Mouse (Mus musculus) heart, embryonic 16.5 days (tissue): ENCODE results near the gene Dlx1. TPM values are rescaled to one million over a fixed set of nuclear protein-coding genes. Genes with fewer than 3 reads are reported as not detected.

Source experiments
- ATAC-seq: fragments of 200-750 bp; cut with Nextera tagmentation; replicated peaks from 2 replicates; pipeline ENCODE4 v1.8.0; 2017; ENCODE audit warnings: moderate number of reproducible peaks; ENCODE audit not compliant: insufficient read depth, low FRiP score; ENCODE audit errors: extremely low read depth
- H3K27ac ChIP-seq: fragments of 300-500 bp; sonication (generic); 2 replicates; pipeline ENCODE4 v1.5.1; 2014; ENCODE audit warnings: mild to moderate bottlenecking, low read length, control low read depth, moderate library complexity
- H3K27me3 ChIP-seq: fragments of 300-500 bp; sonication (generic); 2 replicates; pipeline ENCODE4 v1.6.1; 2014; ENCODE audit warnings: low read length, mixed read lengths; ENCODE audit not compliant: control insufficient read depth, insufficient read depth
- H3K36me3 ChIP-seq: fragments of 300-500 bp; sonication (generic); 2 replicates; pipeline ENCODE4 v1.6.1; 2014; ENCODE audit not compliant: control insufficient read depth, insufficient read depth
- H3K4me1 ChIP-seq: fragments of 300-500 bp; sonication (generic); 2 replicates; pipeline ENCODE4 v1.6.1; 2014; ENCODE audit warnings: low read length, mixed read lengths; ENCODE audit not compliant: control insufficient read depth, insufficient read depth
- H3K4me2 ChIP-seq: fragments of 300-500 bp; sonication (generic); 2 replicates; pipeline ENCODE4 v1.6.1; 2014; ENCODE audit warnings: low read depth, mild to moderate bottlenecking, control low read depth, low read length
- H3K4me3 ChIP-seq: fragments of 300-500 bp; sonication (generic); 2 replicates; pipeline ENCODE4 v1.5.1; 2014; ENCODE audit warnings: mild to moderate bottlenecking, control low read depth, low read length
- H3K9ac ChIP-seq: fragments of 300-500 bp; sonication (generic); 2 replicates; pipeline ENCODE4 v1.6.1; 2014; ENCODE audit warnings: low read length, control low read depth
- H3K9me3 ChIP-seq: fragments of 300-500 bp; sonication (generic); replicated peaks from 2 replicates; pipeline ENCODE4 v1.6.1; 2016; ENCODE audit warnings: low read length; ENCODE audit not compliant: control insufficient read depth
- WGBS: fragments of 180-500 bp; shearing (Covaris S2); extraction: QIAGEN DNeasy Blood & Tissue Kit; methylation state at CpG from one replicate; pipeline ENCODE4 v1.1.7; 2014; 5-methylcytosine and 5-hydroxymethylcytosine counted together
- polyA plus RNA-seq: library from polyadenylated mRNA; unstranded; fragments of >200 nt; fragmentation: Nextera tagmentation; extraction: Ambion mirVana; gene quantifications from 2 replicates; pipeline ENCODE4 v1.2.1, GENCODE M21; 2015

The Dlx1 gene
- 0.15 and 0.29 TPM in 2 replicates for polyA plus RNA-seq

GRCm38 (mm10) chr2:71528014-71528713 is at the start of gene Dlx1:
Gene Dlx1, plus strand, starts transcription at chr2:71528113.
- no peak for ATAC-seq
- H3K9me3 ChIP-seq: no peaks in the 10 kb centered on the region
- peak within 1 kb of the TSS; percentile 97 for H3K4me2 ChIP-seq
- H3K4me1 ChIP-seq: peaks cover 22% of the 10 kb centered on the region
- no peak within 1 kb of the TSS for H3K9ac ChIP-seq
- peaks cover 94% of the 10 kb centered on the region for H3K27me3 ChIP-seq
- peak within 1 kb of the TSS; percentile 59 for H3K4me3 ChIP-seq
- H3K36me3 ChIP-seq: no peaks in the 10 kb centered on the region
- 3% methylated on average over 26 of the region's 26 CpGs for WGBS
- no peak within 1 kb of the TSS for H3K27ac ChIP-seq

GRCm38 (mm10) chr2:71479917-71480316 is 48.0 kb upstream of the Dlx1 start:
- Histone ChIP-seq H3K4me1 (0 out of 2 replicates have a peak, but pooled peaks cover 3% of the 10 kb centered on the region), H3K4me3 (no peak overlapping the region), H3K27ac (no peak overlapping the region), H3K9me3 (peaks cover 5% of the 10 kb centered on the region), H3K36me3 (no peaks in the 10 kb centered on the region), H3K4me2 (no peak overlapping the region), H3K9ac (no peak overlapping the region), H3K27me3 (no peaks in the 10 kb centered on the region)
- ATAC-seq: no peak
- 21% methylated on average over 7 of the region's 7 CpGs for WGBS

GRCm38 (mm10) chr2:71481825-71482224 is 46.1 kb upstream of the Dlx1 start:
- H3K36me3 ChIP-seq: no peaks in the 10 kb centered on the region
- ATAC-seq: no peak
- no peak overlapping the region for H3K4me2 ChIP-seq
- no peak overlapping the region for H3K27ac ChIP-seq
- whole genome bisulfite sequencing: 71% methylated on average over 6 of the region's 6 CpGs
- H3K9me3 ChIP-seq: peaks cover 5% of the 10 kb centered on the region
- H3K4me3 ChIP-seq: no peak overlapping the region
- H3K27me3 ChIP-seq: no peaks in the 10 kb centered on the region
- H3K9ac ChIP-seq: no peak overlapping the region
- H3K4me1 ChIP-seq: 0 out of 2 replicates have a peak, but pooled peaks cover 3% of the 10 kb centered on the region

GRCm38 (mm10) chr2:71483046-71483716 is 44.7 kb upstream of the Dlx1 start:
- 0 out of 2 replicates have a peak, but pooled peaks cover 3% of the 10 kb centered on the region for H3K4me1 ChIP-seq
- no peak overlapping the region for H3K4me2 ChIP-seq
- no peaks in the 10 kb centered on the region for H3K9me3 ChIP-seq
- 72% methylated on average over 10 of the region's 10 CpGs for WGBS
- ATAC-seq: no peak
- H3K4me3 ChIP-seq: no peak overlapping the region
- H3K36me3 ChIP-seq: no peaks in the 10 kb centered on the region
- H3K27me3 ChIP-seq: no peaks in the 10 kb centered on the region
- H3K27ac ChIP-seq: no peak overlapping the region
- H3K9ac ChIP-seq: no peak overlapping the region

GRCm38 (mm10) chr2:71483717-71484066 is 44.2 kb upstream of the Dlx1 start:
- 68% methylated on average over 5 of the region's 5 CpGs for WGBS
- H3K4me3 ChIP-seq: no peak overlapping the region
- ATAC-seq: no peak
- H3K27ac ChIP-seq: no peak overlapping the region
- H3K9ac ChIP-seq: no peak overlapping the region
- H3K4me1 ChIP-seq: 0 out of 2 replicates have a peak, but pooled peaks cover 3% of the 10 kb centered on the region
- H3K4me2 ChIP-seq: no peak overlapping the region
- no peaks in the 10 kb centered on the region for H3K9me3 ChIP-seq
- H3K36me3 ChIP-seq: no peaks in the 10 kb centered on the region
- H3K27me3 ChIP-seq: no peaks in the 10 kb centered on the region

GRCm38 (mm10) chr2:71491295-71491694 is 36.6 kb upstream of the Dlx1 start:
- H3K4me2 ChIP-seq: no peak overlapping the region
- no peak overlapping the region for H3K27ac ChIP-seq
- H3K9ac ChIP-seq: no peak overlapping the region
- no peak for ATAC-seq
- no peaks in the 10 kb centered on the region for H3K4me1 ChIP-seq
- no peaks in the 10 kb centered on the region for H3K36me3 ChIP-seq
- H3K4me3 ChIP-seq: no peak overlapping the region
- no peaks in the 10 kb centered on the region for H3K9me3 ChIP-seq
- H3K27me3 ChIP-seq: no peaks in the 10 kb centered on the region

- WGBS: 68% methylated on average over 12 of the region's 12 CpGs
- Histone ChIP-seq H3K9me3 (no peaks in the 10 kb centered on the region), H3K4me2 (no peak overlapping the region), H3K4me3 (no peak overlapping the region), H3K36me3 (no peaks in the 10 kb centered on the region), H3K27ac (no peak overlapping the region), H3K4me1 (no peaks in the 10 kb centered on the region), H3K27me3 (no peaks in the 10 kb centered on the region), H3K9ac (no peak overlapping the region)
- ATAC-seq: no peak
Observed at GRCm38 (mm10) chr2:71493161-71493683, 34.7 kb upstream of the Dlx1 start.

GRCm38 (mm10) chr2:71494503-71494902 is 33.4 kb upstream of the Dlx1 start:
- ATAC-seq: no peak
- Histone ChIP-seq H3K9me3 (no peaks in the 10 kb centered on the region), H3K4me1 (no peaks in the 10 kb centered on the region), H3K4me3 (no peak overlapping the region), H3K27me3 (no peaks in the 10 kb centered on the region), H3K27ac (no peak overlapping the region), H3K36me3 (no peaks in the 10 kb centered on the region), H3K4me2 (no peak overlapping the region), H3K9ac (no peak overlapping the region)
- 64% methylated on average over 10 of the region's 10 CpGs for WGBS

GRCm38 (mm10) chr2:71494971-71495370 is 32.9 kb upstream of the Dlx1 start:
- H3K27ac ChIP-seq: no peak overlapping the region
- no peaks in the 10 kb centered on the region for H3K27me3 ChIP-seq
- 48% methylated on average over 4 of the region's 4 CpGs for WGBS
- H3K9me3 ChIP-seq: no peaks in the 10 kb centered on the region
- H3K4me1 ChIP-seq: no peaks in the 10 kb centered on the region
- no peaks in the 10 kb centered on the region for H3K36me3 ChIP-seq
- no peak overlapping the region for H3K4me2 ChIP-seq
- no peak for ATAC-seq
- H3K9ac ChIP-seq: no peak overlapping the region
- H3K4me3 ChIP-seq: no peak overlapping the region
